Mouse (Mus musculus): ENCODE measurements around the gene Plekho1.
"Not testable (repeated sequence)": the region's sequence is repeated elsewhere in the genome, so short reads cannot be mapped to it uniquely, and the experiment has no call there.

Plekho1 gene

DNA sequence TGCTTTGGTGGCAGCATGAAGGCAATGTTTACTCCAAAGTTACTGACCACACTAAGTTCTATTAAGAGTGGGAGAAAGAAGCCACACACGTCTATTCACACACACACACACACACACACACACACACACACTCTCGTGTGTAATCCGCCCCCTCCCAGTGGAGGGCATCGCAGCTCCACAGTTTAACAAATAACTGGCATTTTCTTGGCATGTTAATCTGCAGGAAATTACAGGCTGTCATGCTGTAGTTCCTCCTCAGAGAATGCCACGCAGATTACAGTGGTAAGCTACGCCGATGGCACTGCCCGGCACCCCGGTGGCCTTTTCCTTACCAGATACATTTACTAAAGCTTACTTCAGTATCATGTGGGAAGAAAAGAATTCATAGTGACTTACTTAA lies 17.5 kb downstream of the Plekho1 start:
- DNase-seq, result no peak

DNA sequence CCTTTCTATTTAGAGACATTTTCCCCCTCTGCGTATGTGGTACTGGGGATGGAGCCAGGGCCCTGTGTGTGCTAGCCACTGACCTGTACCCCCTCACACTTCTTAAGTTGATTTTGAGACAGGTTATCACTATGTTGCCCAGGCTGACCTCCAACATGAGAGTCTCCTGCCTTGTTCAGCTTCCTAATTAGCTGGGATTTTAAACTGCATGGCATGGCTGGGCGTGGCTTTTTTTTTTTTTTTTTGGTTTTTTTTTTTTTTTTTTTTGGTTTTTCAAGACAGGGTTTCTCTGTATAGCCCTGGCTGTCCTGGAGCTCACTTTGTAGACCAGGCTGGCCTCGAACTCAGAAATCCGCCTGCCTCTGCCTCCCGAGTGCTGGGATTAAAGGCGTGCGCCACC lies 18.2 kb downstream of the Plekho1 start:
- DNase-seq, result not testable (repeated sequence)

DNA sequence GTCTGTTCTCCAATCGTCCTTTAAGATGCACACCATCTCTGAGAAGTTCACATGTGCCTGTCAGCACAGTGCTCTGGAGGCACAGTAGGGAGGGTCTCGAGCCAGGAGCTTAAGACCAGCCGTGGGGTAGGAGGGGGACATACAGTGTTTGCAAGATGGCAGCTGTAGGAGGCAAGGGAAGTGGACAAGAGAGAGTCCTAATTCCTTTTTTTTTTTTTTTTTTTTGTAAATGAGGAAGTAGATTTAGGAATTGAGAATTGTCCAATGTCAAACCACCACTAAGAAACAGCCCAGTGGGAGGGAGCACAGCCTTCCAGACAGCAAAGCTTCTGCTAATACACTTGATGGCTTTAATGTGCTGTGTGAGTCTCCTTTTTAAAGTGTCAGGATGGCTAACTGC lies 18.7 kb downstream of the Plekho1 start:
- DNase-seq, result no peak

DNA sequence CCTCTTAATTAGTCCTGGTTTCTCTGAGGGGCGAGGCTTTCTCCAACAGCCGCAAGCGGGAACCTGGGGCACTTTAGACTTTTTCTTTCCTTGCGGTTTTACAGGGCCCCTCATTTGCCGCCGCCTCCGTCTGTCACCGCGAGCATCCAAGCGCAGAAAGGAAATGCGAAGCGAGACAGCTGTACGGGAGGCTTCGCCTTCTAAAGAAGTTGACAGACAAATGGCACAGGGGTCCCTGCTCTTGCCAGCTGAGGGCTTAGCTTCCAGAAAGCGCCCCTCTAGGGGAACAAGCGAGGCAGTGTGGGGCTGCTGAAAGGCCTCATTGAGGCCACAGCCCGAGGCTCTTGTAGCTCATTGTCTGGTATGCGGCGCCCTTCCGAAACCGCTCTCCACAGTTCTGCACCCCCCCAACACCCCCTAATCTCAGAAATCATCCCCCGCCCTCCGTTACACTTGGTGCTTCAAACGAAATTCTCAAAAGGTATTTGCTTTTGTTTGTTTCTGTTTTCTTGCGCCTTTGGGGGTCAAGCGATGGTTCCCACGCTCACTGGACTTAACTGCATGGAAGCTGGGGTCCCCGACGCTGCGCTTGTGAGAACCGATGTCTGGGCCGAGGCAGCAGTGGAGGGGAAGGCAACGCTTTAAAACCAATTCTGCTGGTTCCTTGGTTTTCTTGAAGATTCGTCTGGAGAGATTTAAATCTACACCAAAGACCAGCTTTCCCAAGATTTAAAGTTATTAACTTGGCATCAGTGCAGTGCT lies 22.7 kb downstream of the Plekho1 start:
- no peak for DNase-seq

DNA sequence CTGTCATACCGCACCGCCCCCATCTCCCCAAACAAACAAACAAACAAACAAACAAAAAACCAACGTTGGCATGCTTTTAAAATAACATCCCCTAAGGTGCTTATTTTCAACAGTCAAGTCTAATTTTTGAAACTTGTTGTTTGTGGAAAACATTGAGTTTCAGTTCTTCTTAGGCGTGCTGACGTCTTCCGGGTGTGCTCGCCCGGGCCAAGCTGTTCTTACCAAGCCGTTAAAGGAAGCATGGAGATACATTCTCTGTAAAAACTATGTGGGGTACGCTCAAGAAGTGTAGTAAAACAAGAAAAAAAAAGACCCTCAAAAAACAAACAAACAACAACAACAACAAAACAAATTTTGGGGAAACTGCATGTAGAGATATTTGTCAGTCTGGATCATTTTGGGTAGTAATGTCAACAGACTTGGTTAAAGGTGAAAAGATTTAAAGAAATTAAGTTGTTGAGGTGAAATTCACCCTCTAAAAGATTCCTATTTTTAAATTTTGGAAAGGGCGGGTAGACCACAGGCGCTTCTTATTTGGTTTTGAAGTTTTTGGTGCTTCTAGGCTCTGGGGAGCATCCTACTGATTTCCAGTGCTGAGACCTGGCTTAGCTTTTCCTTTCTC lies 23.4 kb downstream of the Plekho1 start:
- no peak for DNase-seq

DNA sequence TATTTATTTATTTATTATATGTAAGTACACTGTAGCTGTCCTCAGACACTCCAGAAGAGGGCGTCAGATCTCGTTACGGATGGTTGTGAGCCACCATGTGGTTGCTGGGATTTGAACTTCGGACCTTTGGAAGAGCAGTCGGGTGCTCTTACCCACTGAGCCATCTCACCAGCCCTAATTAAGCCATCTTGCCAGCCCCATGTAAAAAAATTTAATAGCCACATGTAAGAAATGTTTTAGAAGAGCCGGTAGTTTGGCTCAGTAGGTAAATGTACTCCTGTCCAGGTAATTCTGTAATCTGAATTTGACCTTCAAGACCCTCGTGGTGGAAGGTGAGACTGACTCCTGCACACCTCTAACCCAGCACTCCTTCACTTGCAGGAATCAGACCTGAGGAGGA lies 25.1 kb downstream of the Plekho1 start:
- not testable (repeated sequence) for DNase-seq

DNA sequence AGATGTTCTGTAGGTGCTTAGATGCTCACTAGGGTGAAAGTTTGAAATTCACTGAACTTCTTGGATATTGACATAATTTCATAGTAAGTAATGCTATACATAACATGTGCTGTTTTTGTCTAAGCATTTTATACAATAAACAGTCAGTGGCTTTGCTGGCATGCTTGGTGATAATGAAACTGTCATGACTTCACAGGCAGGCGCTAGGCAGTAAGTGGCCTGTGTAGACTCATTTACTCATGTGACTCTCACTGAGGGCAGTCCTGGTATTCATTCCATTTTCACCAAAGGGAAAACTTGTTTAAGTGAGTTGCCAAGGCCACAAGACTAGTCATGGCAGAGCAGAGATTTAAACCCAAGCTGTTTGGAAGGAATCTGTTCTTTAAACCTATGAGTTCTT lies 26.5 kb downstream of the Plekho1 start:
- no peak for DNase-seq

DNA sequence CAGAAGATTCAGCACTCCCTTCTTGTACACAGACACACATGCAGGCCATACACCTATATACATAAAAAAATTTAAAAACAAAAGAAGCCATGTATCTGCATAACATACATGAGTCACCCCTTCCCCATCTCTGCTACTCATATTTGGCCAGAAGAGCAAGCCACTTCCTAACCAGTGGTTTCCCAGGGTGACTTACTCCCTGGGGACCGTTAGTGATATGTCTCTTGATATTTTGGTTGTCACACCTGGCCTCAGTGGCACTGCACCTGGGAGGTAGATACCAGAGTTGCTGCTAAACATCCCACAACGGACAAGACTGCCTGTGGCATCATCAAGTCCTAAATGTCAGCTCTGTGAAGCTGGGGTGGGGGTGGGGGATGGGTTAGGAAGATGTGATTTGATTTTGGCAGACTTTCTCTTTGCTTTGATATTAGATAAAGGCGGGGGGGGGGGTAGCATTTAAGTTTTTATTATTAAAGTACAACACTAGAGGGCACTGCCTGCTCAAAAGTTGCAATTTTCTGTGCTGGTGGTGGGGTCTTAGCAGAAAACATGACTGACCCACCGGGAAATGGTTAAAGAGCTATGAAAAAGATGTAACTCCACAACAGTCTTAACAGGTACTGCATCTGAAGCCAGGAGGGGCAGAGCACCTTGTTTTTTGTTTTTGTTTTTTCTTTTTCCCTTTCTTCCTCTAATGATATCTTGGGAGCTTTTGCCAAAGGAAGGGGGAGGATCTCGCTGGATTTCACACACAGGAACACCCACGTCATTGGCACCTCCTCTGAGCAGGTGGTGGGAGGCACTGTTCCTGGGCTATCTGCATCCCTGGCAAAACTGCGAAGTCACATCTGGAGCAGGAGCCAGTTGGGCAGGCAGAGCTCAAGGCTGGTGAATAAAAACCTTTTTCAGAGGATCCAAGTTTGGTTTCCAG lies 30.0 kb downstream of the Plekho1 start:
- no peak for DNase-seq

DNA sequence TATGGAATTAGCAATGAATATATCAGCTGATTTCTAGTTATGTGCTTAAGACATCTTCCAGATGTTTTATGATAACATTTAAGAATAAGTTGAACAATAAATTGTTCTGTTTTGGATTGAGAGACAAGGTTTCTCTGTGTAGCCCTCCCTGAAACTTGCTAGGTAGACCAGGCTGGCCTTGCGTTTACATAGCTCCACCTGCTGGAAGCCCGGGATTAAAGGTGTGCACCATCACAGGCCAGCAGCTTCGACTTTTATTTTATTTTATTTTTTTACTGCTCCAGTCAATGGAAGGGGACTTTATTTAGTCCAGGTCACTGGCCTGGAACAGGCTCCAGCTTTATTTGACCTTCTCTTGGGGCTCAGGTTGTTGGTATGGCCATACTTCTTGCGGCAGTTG lies 32.1 kb downstream of the Plekho1 start:
- DNase-seq, result no peak

DNA sequence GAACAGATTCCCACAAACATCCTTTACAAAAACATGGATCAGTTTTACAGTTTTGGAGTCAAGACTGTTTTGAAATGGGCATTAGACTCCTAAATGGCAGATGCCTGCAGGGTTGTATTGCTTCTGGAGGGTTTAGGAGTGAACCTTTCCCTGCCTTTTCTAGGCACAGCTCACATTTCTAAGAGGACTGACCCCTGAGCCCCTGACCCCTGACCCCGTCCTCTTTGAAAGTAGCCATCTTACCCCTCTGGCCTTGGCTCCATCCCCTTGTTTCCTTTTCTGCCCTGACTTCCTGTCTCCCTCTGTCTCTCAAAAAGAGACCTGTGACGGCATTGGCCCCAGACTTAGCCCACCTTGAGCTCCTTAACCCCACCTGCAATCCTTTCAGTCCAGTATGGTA lies 32.6 kb downstream of the Plekho1 start:
- DNase-seq, result no peak

DNA sequence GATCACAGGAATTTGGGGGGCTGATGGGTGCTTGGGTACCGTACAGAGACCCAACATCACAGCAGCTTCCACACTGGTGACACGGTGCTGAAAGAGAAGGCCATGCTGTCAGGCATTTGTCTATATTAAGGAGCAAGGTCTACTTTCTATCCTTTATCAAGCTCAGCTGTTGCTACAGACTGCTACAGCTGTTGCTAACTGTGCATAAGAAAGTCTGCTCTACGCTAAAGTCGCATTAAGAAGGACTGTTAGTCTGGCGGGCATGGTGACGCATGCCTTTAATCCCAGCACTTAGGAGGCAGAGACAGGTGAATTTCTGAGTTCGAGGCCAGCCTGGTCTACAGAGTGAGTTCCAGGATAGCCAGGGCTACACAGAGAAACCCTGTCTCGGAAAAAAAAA lies 33.6 kb downstream of the Plekho1 start:
- not testable (repeated sequence) for DNase-seq

DNA sequence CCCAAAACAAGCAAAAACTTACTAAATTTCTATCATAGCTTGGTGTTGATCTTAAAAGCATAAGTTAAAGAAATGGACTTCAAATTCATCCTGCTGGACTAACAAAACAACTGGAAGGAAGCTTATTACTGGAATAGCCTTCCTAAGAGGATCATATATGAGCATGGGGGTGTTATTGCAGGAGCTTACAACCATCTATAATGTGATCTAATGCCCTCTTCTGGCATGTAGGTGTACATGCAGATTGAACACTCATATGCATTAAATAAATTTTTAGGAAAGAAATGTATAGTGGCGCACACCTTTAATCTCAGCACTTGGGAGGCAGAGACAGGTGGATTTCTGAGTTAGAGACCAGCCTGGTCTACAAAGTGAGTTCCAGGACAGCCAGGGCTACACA lies 36.0 kb downstream of the Plekho1 start:
- DNase-seq, result no peak

DNA sequence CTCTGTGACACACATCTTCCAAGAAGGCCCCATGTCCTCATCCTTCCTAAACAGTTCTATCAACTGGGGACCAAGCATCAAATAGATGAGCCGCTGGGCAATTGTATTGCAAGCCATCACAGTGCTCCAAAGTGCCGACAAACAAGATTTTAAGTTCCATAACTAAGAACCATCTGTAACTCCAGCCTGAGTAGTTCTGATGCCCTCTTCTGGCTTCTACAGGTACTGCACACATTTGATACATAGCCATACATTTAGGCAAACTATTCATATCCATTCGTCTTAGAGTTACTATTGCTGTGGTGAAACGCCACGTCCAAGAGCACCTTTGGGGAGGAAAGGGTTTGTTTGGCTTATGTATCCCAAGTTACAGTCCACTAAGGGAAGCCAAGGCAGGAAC lies 36.7 kb downstream of the Plekho1 start:
- no peak for DNase-seq

DNA sequence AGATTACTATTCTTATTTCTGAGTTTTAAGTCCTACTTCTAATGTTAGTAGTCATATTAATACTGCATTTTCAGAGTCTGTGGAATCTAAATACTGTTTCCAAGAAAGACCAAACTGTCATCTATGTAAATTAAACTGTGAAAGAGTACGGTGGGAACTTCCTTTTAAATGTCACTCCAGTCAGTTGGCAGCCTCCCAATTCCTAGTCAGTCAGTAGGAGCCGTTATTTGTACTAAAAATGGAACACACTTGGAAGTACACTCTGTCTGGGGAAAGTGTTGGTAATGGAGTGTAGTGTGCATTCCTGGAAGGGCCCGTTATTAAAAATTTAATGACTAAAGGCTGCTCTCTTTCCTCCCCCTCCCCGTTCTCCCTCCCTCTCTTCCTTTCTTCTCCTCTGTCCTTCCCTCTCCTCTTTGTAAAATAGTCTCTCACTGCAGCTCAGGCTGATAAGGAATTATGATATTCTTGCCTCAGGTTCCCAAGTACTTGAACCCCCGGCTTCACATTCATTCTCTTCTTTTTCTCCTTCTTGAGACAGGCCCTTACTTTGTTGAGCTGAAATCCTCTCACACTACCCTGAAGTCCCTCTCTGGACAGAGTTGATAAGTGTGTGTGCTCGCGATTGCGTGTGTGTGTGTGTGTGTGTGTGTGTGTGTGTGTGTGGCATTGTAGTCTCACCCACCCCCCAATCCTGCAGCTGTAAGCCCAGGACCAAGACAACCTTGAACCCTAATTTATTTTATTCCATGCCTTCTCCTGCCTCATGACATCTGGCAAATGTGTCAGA lies 38.2 kb downstream of the Plekho1 start:
- no peak for DNase-seq

DNA sequence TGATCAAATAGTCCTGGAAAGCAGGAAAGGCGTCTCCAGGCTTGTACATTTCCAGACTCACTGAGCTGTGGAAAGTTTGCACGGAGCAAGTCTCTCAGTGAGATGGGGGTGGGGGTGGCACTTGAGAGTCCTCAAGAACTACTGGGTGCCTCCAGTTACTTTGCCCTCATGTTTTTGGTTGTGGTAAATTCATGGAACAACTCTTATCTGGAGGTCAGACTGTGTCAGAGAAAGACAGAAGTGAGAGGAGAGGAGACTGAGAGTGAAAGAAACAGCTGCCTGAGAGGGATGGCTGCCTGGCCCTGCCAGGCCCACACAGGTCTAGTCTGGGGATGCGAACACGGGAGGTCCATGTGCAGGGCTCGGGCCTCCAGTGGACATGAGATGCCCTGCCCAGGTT lies 40.5 kb downstream of the Plekho1 start:
- no peak for DNase-seq

DNA sequence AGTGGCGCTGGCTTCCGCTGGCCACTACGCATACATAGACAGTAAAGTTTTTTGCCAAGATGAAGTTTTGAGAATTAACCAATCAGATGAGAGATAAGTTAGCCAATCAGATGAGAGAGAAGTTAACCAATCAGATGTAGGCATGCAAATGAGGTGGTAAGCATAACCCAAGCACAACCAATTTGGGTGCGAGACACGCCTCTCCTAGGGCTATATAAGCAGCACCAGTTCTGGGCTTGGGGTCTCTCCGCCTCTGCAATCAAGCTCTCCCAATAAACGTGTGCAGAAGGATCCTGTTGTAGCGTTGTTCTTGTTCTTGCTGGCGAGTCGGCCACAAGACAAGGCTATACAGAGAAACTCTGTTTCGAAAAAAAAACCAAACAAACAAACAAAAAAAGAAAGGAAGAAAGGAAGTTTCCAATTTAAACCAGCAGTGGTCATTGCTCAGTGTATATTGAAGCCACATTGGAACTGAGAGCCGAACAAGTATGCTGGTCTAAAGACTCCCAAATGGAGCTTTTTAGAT lies 41.1 kb downstream of the Plekho1 start:
- not testable (repeated sequence) for DNase-seq

DNA sequence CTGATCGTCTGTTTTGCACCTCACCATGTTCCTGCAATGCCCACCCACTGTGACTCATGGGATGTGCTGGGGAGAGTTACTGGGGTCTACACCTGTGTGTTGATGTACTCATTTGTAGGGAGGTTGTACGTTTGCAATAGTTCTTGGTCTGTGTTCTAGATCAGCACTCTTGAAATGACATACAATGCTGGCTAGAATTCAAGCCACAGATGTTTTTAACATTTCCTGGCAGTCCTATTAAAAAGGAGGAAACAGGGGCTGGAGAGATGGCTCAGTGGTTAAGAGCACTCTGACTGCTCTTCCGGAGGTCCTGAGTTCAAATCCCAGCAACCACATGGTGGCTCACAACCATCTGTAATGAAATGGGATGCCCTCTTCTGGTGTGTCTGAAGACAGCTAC lies 42.3 kb downstream of the Plekho1 start:
- no peak for DNase-seq

DNA sequence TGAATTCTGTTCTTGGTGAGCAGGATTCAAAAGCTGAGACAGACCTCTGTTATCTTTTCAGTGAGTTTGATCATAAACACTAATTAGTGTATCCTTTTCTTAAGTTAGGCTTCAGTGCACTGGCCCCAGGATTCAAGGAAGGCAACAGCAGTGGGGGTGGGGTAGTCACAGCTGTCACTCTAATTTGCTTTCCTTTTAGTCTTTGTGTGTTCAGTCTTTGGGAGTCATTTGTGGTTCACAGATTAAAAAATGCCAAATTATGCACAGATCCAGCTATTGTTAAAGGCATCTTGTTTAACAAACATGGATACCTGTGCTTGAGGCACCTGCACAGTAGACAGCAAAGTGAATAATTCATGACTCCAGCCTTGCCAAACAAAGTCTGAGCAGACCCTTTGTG lies 42.8 kb downstream of the Plekho1 start:
- DNase-seq, result no peak

DNA sequence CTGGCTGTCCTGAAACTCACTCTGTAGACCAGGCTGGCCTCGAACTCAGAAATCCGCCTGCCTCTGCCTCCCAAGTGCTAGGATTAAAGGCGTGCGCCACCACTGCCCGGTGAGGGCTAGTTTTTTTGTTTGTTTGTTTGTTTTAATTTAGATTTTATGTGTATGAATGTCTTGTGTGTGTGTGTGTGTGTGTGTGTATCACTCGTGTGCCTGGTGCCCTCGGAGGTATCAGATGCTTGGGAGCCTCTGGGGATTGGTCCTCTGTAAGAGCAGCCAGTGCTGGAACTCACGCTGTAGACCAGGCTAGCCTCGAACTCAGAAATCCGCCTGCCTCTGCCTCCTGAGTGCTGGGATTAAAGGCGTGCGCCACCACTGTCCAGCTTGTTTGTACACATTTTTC lies 44.2 kb downstream of the Plekho1 start:
- not testable (repeated sequence) for DNase-seq

DNA sequence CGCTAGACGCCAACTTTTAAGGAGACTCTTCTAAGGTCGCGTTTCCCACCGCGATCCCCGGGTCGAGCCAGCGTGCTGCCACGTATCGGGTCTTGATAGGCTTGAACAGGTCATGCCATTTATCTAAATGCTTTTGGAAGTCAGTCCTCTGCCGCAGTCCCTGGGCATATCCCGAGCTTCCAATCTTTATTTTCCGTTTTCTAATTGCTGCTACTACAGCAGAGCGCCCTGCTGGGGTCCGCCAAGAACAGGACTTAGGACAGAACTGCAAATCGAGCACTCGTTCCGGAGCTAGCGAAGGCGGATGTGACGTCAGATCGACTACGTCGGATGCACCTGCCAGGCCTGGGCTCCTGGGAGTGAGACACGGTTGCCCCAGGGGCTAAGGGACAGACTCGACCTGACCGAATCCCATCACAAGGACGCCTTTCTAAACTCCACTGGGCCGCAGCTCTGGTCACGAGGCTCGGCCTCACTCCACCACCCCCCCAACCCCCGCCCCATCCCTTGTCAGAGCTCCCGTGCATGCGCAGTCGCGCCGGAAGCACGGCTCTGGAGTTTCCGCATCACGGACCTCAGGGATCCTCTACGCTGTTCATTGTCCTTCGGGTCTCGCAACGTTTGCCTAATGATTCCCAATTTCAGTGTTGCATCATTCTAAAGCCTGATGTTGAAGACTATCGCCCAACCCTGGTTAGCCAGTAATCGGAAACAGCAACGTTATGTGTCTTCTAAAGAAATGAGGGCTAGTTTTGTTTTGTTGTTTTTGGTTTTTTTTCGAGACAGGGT lies 44.8 kb downstream of the Plekho1 start:
- peak; percentile 95 for DNase-seq

DNA sequence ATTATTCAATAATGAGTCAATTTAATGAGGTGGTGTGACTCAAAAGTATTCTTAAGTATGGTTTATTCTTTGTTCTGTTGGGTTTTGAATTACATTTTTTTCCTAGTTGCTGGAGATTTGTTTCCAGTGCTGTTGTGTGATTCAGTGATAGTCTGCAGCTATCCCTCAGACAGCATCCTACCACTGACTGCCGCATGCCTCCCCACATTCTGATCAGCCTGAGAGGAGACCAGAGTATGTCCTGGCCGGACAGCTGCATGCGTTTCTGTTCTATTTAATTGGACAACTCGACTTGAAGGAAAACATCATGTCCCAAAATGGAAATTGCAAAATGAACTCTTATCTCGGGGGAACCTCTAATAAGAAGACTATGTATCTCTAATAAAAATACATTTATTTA lies 47.5 kb downstream of the Plekho1 start:
- DNase-seq, result no peak

DNA sequence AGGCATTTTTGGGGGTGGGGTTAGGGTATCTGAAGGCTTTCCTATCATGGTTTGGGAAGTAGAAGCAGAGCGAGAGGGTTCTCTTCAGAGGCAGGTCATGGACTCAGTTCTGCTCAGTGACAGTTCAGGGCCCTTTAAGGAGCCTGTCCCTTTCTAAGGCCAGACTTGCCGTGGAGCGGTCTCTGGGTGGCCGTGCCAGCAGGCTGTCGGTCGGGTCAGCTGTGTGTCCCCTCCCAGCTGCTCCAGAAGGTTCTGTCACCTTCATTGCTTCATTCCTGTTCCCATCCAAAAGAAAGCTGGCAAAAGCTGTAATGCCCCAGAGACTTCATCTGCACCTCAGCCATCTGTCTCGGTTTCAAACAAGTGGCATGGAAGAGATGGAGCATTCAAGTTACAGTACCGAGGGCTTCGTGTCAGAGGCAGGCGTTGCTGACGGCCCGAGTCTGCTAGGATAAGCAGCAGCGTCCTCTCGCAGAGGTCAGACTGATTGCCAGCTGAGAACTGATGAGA lies 50.0 kb downstream of the Plekho1 start:
- DNase-seq, result no peak
